Mouse (Mus musculus) lung, adult 2 months (tissue): ENCODE results near the gene Ppm1e.

Experiments used
- CTCF ChIP-seq: fragments of 200-500 bp; IDR thresholded peaks from 2 replicates; pipeline ENCODE4 v1.5.1; 2011; ENCODE audit warnings: mild to moderate bottlenecking, low read length, control low read depth; ENCODE audit not compliant: insufficient read depth
- POLR2A ChIP-seq: fragments of 200-500 bp; IDR thresholded peaks from 2 replicates; pipeline ENCODE4 v1.6.1; 2011; ENCODE audit warnings: low read depth, mild to moderate bottlenecking, control low read depth, low read length, borderline replicate concordance; ENCODE audit errors: extremely low read depth

- TF ChIP-seq POLR2A (no peak), CTCF (no peak)
These were observed 87.9 kb downstream of the Ppm1e start for GRCm38 (mm10) chr11:87270958-87271357.
